Mouse (Mus musculus) erythroblast, adult 5-6 weeks (primary cell): ENCODE measurements around the gene Oasl1. TPM values are rescaled to one million over a fixed set of nuclear protein-coding genes. Genes with fewer than 3 reads are reported as not detected.
A peak's percentile ranks its signal among the peaks of the same experiment; 100 is the strongest.
"Not testable (repeated sequence)": the region's sequence is repeated elsewhere in the genome, so short reads cannot be mapped to it uniquely, and the experiment has no call there.

ENCODE experiments used
- ATAC-seq: replicated peaks from 2 replicates; pipeline ENCODE4 v1.8.0; 2016; ENCODE audit warnings: moderate number of reproducible peaks, mild to moderate bottlenecking, moderate TSS enrichment, inconsistent platforms; ENCODE audit not compliant: poor library complexity, low FRiP score, severe bottlenecking
- total RNA-seq, 2 experiments: library from RNA; stranded (forward) in 1 of 2; stranded (reverse) in 1 of 2; fragments of 150-400 nt in 1 of 2; fragments of 200-764, 138-1000 nt in 1 of 2; gene quantifications; 2 replicates each; pipeline versions ENCODE4 v1.2.3 to v1.2.4; 2015 to 2017; ENCODE audit warnings: low replicate concordance in 2 of 2

Gene Oasl1
- total RNA-seq, 2 experiments from 2014 or later, result 3.7 to 4.8 TPM

DNA sequence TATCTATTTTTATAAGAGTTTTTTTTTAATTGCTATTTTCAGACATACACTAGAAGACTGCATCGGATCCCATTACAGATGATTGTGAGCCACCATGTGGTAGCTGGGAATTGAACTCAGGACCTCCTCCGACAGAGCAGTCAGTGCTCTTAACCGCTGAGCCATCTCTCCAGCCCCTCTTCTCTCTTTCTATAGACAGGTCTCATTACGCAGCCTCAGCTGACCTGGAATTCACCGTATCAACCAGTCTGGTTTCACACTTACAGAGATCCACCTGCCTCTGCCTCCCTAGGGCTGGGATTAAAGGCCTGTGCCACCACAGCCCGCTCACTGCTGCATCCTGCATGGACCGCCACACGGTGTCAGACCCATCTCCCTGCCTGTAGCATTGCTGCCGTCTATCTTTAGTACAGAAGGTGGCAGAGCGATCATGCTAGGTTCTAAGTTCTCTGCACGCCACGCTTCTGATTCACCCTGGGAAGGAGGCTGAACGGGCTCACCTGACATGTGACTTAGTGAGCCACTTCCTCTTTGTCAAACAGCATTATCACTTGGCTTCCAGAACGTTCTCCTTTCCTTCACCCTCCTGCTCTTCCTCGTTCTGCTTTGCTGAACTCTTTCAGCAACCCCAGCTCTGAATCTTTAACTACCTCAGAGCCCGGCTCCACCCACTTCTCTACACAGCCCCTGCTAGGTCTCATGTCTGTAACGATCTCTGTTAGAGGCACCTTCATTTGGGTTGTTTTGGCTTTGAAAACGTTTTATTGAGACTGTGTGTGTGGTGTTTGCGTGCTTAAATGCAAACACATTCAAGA lies 1.3 kb upstream of the Oasl1 start:
- ATAC-seq, result peak; percentile 69

DNA sequence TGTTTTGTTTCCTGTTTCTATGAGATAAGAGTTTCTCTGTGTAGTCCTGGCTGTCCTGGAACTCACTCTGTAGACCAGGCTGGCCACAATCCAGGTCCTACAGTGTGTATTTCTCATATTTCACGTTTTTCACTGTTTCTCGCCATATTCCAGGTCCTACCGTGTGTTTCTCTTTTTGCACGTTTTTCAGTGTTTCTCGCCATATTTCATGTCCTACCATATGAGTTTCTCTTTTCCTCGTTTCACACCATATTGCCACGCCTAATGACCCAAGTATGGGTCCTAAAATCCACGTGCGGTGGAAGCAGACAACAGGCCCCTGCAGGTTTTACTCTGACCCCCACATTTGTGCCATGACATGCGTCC lies 691 bp upstream of the Oasl1 start:
- 0 out of 2 replicates have a peak, but pooled peaks have one; percentile 12 for ATAC-seq

DNA sequence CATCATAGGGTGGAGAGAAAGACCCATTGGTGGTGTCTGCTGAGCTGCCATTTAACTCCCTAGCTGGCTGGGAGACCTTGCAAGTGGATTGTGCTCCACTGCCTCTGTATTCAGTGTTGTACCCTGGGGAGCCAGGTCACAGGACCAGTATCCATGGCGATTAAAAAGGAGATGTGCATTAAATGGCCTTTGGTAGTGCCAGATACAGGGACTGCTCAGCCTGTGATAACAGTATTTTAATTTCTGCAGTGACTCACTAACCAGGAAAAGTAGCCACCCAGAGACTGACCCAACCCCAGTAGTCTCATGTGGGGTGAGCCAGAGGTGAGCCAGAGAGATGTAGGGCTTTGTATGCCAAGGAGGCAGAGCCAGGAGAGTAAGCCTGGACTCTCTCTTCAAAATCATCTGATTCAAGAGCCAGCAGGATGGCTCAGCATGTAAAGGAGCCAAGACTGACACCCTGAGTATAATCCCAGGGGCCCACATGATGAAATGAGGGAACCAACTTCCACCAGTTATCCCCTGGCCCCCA lies 3.2 kb downstream of the Oasl1 start:
- ATAC-seq, result no peak

DNA sequence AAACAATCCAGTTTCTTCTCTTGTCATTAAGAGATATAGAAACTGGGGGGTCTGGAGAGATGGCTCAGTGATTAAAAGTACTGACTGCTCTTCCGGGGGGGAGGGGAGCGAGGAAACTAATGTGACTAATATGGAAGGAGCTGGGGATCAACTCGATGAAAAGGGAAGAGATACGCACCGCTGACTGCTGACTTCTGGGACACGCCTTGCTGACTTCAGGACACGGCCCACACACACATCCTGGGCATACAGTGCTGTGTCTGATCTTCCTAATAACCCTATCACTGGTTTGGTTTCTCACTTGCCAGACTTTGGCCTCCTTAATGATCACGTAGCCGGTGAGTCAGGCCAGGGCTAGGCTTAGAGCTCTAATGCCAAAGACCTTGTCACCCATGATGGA lies 3.7 kb downstream of the Oasl1 start:
- ATAC-seq, result no peak

DNA sequence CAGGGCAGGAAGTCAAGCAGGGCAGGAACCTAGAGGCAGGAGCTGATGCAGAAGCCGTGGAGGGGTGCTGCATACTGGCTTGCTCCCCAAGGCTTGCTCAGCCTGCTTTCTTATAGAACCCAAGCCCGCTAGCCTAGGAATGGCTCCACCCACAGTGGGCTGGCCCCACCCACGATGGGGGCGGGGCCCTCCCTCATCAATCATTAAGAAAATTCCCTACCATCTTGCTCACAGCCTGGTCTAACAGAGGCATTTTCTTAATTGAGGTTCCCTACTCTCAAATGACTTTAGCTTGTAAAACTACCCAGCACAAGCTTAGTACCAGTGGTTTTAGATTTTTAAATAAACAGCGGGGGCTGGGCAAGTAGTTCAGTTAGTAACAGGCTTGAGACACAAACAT lies 8.6 kb downstream of the Oasl1 start:
- no peak for ATAC-seq

DNA sequence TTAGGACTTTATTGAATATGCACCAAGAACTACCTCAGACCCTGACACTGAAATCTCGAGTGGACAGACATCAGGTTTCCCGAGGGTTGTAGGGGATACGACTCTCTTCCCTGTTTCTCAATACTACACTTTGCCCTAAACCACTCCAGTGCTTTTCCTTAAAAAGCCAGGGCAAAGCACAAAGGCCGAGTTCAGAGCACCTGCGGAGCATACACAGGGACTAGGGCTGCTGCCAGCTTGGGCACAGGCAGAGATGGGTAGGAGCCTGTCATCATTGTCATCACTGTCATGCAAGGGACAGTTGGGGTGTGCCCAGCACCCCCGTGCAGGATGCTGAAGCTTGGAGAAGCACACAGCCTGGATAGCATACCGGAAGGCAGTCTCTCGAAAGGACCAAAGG lies 10.2 kb downstream of the Oasl1 start:
- no peak for ATAC-seq

DNA sequence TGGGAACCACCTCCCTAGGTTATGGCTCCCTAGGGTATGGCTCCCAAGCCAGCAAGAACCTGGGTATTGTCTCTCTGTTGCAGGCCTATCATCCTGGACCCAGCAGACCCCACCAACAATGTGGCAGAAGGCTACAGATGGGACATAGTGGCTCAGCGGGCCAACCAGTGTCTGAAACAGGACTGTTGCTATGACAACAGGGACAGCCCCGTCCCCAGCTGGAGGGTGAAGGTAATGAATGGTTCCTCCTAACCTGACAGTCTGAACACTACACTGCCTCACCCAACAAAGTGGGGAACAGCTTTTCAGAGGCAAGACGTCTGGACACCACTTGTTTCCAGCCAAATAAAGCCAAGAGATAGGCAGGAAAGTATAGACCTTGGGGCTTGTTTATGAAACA lies 12.8 kb downstream of the Oasl1 start:
- ATAC-seq, result no peak

DNA sequence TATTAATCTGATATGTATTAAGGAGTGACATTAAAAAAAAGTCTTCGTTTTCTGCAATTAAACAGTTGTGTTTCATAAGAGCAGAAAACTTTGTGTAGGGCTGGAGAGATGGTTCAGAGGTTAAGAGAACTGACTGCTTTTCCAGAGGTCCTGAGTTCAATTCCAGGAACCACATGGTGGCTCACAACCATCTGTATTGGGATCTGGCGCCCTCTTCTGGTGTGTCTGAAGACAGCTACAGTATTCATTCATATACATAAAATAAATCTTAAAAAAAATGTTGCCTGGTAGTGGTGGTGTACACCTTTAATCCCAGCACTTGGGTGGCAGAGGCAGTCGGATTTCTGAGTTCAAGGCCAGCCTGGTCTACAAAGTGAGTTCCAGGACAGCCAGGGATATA lies 18.1 kb downstream of the Oasl1 start:
- ATAC-seq, result not testable (repeated sequence)

DNA sequence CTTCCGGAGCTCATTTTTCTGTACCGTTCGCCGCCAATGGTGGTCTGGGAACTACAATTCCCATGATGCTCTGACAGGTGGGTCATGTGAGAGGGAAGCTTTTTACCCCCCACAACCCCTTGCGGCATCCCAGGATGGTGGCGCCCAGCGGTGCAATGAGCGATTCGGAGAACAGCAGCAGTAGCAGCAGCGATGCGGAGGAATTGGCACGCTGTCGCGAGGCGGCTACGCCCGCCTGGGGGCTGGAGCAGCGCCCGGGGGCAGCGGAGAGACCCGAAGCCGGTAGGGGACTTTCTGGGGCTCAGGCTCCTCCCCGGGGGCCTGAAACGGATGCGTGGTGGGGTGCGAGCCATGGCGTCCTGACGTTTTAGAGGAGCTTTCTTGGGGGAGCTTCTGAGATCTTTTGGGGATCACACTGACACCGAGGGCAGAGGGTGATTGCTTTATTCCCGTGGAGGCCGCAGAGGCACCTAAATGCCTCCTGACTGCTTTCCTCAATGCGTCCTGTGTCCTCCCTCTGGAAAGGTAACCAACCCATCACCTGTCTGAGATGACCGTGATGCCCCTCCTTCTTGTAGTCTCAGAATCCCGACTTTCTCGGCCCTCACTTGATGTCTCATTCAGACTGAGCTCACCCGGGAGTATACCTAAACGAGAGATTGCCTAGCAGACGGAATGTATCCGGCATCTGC lies 19.2 kb downstream of the Oasl1 start, which contains the start of gene 2210016L21Rik:
Gene 2210016L21Rik (plus strand): TSS at position 85 of the 692 bp plus-strand sequence.
- ATAC-seq, result peak; percentile 98

DNA sequence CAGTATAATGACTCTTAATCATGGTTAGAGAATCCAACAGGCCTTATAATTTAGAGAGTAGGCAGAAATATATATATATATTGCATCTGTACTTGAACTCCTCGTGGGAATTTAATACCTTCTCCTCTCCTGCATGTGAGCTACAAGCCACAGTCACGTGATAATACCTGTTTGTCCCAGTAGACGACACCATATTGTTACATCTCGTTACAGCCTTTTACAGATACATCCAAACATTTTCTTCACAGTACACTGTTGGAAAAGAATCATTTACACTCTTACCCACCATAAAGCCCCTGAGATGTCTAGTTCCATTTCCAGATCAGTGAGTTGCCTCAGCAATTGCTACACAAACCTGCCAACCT lies 19.7 kb downstream of the Oasl1 start:
- ATAC-seq, result no peak

DNA sequence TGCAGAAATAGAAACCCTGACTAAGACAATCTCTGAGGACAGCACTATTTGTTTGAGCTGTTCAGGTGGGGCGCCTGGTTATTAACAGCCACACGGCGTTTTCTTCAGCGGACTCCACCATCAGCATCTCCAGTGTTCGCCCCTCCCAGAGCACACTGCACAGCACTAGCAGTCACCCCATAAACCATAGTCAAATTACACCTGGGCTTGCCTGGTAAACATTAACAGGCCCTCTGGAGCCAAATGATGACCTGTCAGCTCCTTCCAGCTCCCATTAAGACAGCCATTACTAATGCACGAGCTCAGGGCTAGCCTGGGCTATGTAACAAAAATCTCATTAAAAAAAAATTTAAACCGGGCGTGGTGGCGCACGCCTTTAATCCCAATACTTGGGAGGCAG lies 22.0 kb downstream of the Oasl1 start:
- no peak for ATAC-seq

DNA sequence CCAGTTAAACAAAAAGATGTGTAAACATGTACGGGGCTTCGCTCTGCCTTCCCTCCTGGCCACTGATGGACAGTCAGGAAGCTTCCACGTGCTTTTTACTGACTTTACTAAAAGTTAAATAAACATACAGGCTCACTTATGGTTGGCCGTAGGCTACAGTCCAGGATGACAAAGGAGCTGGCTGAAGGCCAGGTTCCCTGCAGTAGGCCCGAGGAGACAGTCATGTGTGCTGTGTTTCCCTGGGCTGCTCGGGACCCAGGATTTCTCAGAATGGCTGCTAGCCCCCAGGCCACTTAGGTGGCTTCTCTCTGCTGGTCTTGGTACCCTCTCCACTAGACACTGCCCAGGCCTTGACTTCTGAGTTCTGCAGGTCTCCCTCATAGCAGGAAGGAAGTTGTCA lies 25.9 kb downstream of the Oasl1 start:
- ATAC-seq, result no peak

DNA sequence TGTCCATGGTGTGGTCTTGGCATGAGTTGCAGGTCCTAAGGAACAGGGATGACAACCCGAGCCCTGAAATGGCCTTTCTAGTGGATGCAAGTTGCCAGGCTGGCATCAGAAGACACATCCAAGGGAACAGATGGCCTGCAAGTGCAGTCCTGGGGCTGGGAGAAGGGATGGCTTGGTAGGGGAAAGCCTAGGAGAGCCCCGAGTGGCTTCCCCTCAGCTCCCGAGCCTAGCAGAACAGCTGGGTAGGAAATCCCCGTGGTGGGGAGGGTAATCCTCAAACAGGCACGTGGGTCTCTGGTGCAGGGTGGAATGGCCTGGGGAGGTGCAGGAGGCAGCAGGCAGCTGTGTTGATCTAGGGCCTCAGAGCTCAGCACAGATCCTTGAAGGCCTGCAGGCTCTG lies 26.3 kb downstream of the Oasl1 start:
- ATAC-seq, result no peak

DNA sequence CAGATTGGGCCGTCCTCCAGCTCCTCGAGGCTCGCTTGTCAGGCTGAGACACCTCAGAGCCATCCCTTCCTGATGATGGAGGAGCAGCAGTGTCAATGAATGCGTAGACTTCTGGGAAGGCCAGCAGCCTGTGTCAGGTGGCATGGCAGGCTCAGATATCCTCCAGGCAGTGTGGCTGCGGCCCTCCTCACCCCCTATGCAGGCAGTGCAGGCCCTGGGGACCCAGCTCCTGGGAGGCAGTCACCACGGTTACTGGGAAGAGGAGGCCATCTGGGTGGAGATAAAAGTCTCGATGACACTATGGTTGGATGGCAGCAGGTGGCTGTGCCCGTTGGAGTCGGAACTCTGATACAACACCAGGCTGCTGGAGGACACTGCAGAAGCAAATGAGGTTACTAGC lies 26.8 kb downstream of the Oasl1 start:
- ATAC-seq, result no peak

DNA sequence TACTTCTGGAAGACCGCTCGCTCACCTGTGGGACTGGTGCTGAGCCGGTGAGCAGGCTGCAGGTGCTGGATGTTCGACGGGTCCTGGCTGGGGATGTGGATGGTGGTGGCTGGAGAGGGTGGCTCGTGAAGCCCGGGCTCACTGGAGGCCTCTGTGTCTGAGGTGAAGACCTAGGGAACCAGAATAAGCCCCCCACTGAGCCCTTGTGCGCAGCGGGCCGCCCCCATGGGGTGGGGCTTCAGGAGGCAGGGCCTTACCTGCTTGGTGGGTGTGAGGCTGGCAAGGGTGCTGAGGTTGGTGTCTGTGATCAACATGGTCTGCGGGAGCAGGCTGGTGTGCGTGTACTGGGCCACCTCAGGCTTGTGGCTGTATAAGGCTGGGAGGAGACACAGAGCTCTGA lies 27.6 kb downstream of the Oasl1 start:
- no peak for ATAC-seq

DNA sequence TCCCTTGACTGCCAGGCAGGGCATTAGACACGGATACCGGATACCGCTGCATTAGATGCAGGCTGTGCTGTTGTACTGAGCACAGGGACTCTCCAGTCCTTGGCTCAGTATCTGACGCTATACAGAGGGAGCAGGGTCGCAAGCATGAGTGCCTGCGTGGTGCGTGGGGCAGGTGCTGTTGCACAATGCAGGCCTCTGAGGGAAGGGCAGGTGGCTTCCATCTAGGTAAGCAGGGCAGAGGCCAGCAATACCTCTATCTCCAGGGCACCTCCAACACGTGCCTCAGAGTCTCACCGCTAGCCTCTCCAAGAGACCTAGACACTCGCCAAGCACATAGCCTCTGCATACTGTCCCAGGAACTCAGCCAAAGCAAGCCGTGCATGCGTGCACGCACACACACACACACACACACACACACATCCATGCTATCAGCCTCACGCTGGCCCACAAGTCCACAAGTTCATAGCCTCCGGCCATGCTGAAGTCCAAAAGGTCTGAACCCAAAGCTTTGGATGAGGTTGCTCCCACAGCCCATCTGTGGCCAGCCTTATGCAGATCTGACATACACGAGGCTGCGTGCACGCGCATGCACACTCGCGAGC lies 28.3 kb downstream of the Oasl1 start:
- no peak for ATAC-seq

DNA sequence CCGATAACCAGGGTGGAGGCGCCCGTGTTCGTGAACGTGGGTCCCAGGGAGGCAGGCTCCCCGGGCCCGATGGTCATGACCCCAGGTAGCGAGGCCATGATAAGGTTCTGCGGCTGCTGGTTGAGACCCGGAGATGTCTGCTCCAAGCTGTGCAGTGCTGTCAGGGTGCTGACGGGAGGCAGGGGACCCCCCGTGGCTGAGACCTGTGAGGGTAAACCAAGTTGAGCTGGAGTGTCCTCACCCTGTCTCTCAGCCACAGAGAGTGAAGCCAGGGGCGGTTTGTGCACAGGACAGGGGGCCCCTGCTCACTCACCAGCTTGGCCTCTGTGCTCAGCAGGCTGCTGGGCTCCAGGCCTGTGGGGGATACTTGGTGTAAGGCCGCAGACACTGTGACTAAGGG lies 30.3 kb downstream of the Oasl1 start:
- no peak for ATAC-seq

DNA sequence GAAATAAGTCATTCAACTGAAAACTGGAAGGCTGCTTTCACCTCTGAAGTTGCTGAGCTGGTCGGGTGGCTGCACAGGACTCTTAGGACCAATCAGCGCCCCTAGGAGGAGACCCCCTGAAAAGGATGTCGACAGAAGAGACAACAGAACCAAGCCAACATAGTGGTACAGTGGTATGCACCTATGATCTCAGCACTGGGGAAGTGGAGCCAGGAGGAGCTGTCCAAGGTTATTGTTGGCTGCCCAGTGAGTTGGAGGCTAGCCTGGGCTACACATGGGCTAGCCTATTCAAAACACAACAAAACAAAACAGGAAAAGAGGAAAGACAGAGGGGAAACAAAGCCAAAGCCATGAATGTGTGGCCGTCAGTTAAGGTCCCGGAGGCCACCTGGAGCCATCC lies 35.0 kb downstream of the Oasl1 start:
- ATAC-seq, result no peak

DNA sequence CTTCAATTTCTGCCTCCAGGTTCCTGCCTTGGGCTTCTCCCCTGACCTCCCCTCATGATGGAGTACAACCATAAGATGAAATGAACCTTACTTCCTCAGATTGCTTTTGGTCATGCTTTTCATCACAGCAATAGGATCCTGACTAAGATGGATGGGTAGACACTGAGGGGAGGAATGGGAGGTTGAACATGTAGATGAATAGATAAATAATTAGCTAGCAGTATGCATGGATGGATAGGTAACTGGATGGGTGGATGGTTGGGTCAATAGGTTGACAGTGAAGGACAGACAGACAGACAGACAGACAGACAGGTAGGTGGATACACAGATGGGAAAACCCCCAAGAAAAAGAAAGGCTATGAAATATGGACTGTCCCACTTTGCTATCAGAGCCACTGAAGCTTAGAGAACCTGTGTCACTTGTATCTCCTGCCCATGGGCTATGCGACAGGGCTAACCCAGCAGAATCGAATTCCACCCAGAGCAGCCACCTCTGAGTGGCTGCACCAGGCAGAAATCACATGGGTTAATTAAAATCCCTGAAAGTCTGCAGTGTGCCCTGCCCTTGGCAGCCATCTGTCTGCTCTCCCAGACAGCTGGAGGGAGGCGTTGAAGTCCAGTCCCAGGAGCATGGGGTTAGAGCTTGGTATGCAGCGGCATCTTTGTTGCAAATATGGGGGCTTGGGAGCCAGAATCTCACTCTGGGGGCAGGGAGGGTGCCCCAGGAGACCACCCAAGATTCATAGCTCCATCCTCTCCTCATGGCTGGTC lies 38.7 kb downstream of the Oasl1 start:
- no peak for ATAC-seq

DNA sequence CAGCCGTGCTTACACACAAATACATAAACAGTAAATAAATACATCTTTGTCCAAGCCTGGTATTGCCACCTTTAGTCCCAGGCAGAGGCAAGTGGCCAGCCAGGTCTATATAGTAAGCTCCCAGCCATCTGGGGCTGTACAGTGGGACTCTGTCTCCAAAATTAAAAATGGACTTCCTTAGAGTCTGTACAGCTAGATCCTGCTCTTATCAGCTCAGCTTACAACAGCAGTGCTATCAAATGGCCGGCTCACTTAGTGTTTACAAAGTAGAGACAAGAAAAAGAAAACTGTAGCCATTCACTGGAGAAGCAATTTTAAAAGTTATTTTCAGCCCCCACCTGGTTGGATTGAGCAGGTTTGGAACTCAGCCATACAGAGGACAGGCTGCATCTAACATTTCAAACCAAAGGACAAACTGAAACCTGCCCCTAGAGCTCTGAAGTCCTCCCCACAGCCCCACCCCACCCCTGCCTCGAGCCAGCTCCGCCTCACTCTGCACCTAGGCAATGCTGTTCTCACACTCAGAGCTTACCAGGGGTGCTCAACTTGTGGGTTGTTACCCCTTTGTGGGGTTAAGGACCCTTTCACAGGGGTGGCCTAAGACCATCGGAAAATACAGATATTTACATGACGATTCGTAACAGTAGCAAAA lies 41.4 kb downstream of the Oasl1 start:
- ATAC-seq, result no peak
